Mouse (Mus musculus) right cerebral cortex, postnatal 14 days (tissue): ENCODE data around the gene Hdac9.
"Not testable (repeated sequence)": the region's sequence is repeated elsewhere in the genome, so short reads cannot be mapped to it uniquely, and the experiment has no call there.

Source experiments
- DNase-seq: peaks from one replicate; pipeline ENCODE4 v3.0.0; 2022

Hdac9 gene

GRCm38 (mm10) chr12:34481702-34482101, 435.2 kb downstream of the Hdac9 start:
- DNase-seq, result no peak

GRCm38 (mm10) chr12:34472949-34473651, 443.8 kb downstream of the Hdac9 start:
- no peak for DNase-seq

GRCm38 (mm10) chr12:34472542-34472941, 444.4 kb downstream of the Hdac9 start:
- DNase-seq, result no peak

GRCm38 (mm10) chr12:34461728-34462127, 455.2 kb downstream of the Hdac9 start:
- DNase-seq, result no peak

DNA sequence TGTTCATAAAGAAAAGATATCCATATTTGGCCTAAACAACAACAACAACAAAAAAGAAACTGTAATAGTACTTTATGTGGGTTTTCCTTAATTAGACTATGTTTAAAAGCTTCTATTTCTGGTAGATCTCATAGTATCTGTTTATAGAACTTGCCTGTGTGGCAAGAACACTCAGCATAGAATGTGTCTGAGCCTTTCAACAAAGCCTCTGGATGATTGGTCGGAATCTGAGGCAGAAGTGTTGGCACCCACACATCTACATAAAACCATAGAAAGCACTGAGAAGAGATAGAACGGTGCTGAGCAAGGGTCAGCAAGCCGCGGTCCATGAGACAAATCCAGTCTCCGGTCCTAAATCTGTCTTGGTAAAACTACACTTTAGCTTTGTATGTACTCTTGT, 464.3 kb downstream of the Hdac9 start:
- no peak for DNase-seq

- DNase-seq, result no peak
Observed at GRCm38 (mm10) chr12:34451198-34451597, 465.7 kb downstream of the Hdac9 start.

- DNase-seq, result not testable (repeated sequence)
Observed at GRCm38 (mm10) chr12:34444724-34445123, 472.2 kb downstream of the Hdac9 start.

DNA sequence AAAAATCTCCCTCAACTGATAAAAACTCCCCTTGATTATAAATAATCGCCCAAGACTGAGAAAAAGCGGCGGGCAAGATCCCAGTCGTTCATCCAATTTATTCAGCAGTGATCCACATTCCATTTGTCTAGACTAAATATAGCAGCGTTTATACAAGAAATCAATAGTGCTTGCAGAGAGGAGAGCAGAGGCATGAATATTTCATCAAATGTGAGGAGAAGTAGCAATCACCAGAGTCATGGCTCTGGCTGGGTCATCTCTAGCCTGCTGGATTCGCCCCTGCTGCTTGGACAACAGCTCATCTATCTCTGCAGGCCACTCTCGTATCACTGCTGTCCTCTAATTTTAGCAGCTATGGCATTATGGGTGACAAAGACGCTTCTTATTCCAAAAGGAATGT, 476.0 kb downstream of the Hdac9 start:
- no peak for DNase-seq

GRCm38 (mm10) chr12:34432919-34433318, 484.0 kb downstream of the Hdac9 start:
- DNase-seq, result no peak

GRCm38 (mm10) chr12:34432461-34432860, 484.4 kb downstream of the Hdac9 start:
- DNase-seq, result no peak

GRCm38 (mm10) chr12:34431832-34432231, 485.1 kb downstream of the Hdac9 start:
- no peak for DNase-seq

- no peak for DNase-seq
Observed at GRCm38 (mm10) chr12:34425468-34425867, 491.4 kb downstream of the Hdac9 start.

- DNase-seq, result no peak
Observed at GRCm38 (mm10) chr12:34408139-34408538, 508.8 kb downstream of the Hdac9 start.

GRCm38 (mm10) chr12:34407143-34407542, 509.8 kb downstream of the Hdac9 start:
- no peak for DNase-seq

- DNase-seq, result no peak
Observed at GRCm38 (mm10) chr12:34402065-34402464, 514.8 kb downstream of the Hdac9 start.

DNA sequence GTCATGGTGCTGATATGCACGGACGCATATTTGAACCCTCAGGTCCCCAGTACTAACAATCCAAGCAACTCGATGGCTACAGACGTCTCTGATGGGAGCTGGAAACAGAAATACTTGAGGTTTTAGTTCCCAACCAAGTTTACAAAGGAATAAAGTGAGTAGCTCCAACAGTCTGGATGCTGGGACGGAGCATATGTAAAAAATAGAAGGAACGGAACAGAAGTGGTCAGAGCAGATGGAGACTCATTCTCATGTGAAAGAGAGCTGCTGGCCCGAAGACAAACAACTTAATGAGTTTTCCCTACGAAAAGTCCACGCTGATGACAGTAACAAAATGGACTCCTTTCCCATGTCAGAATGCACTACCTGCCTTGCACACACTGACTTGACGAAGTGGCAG, 518.3 kb downstream of the Hdac9 start:
- no peak for DNase-seq

GRCm38 (mm10) chr12:34394342-34394741, 522.6 kb downstream of the Hdac9 start:
- DNase-seq, result no peak

DNA sequence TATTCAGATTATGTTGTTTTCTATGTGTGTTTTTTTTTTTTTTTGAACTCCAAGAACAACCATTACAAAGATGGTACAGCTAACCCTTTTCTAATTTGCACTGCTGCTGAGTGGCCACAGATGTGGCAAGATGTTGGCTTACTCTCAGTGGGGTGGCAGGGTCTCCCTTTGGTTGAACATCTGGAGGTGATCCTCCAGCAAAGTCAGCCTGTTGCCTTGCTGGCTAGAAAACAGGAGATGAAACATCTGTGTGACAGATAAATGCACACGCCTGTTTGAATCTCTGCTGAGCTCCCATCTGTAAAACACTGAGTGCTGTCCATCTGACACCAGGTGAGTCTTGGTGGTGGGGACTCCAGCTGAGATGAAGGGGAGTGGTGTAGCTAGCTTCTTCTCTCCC, 537.2 kb downstream of the Hdac9 start:
- no peak for DNase-seq

- DNase-seq, result no peak
Observed at GRCm38 (mm10) chr12:34378637-34379036, 538.3 kb downstream of the Hdac9 start.

GRCm38 (mm10) chr12:34351906-34352305, 565.0 kb downstream of the Hdac9 start:
- no peak for DNase-seq

DNA sequence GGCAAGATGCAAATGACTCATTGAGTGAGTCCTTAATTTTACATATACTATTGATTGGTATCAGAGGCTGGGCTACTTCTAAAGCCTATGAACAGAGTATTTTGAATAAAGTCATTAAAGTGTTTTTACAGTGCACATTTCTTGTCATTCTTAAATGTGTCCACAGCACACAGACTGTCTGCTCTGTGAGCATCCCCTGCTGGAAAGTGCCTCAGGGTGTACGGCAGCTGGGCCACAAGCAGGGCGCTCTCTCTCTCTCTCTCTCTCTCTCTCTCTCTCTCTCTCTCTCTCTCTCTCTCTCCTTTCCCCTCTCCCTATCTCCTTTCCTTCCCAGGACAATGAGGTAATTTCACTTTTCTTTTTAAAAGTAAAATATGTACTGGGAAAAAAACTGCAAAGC, 569.4 kb downstream of the Hdac9 start:
- no peak for DNase-seq

DNA sequence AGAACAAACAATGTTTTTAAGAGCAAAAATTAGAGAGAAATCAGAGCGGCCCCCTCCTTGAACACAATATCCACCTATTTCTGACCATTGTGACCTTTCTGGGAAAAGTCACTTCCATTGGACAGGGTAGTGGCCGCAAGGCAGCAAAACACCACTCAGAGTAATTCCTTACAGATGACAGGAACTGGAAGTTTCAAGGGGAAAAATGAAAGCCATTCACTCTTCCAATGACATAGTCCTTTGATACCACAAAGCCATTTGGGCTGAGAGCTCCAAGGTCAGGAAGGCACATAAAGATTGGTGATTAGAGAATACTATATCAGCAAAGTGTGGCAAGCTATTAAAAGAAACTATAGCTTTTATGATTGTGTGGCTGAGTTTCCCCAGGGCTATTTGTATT, 574.1 kb downstream of the Hdac9 start:
- no peak for DNase-seq

GRCm38 (mm10) chr12:34338886-34339285, 578.0 kb downstream of the Hdac9 start:
- no peak for DNase-seq

- no peak for DNase-seq
Observed at GRCm38 (mm10) chr12:34334455-34335084, 582.3 kb downstream of the Hdac9 start.

GRCm38 (mm10) chr12:34332884-34333283, 584.0 kb downstream of the Hdac9 start:
- DNase-seq, result no peak
